Mouse (Mus musculus) limb, embryonic 11.5 days (tissue): ENCODE results near the gene Fyttd1. TPM values are rescaled to one million over a fixed set of nuclear protein-coding genes. Genes with fewer than 3 reads are reported as not detected.
A peak's percentile ranks its signal among the peaks of the same experiment; 100 is the strongest.

Source experiments
- ATAC-seq: fragments of 200-750 bp; cut with Nextera tagmentation; 2 replicates; pipeline ENCODE4 v1.8.0; 2017; ENCODE audit warnings: low read depth; ENCODE audit not compliant: insufficient number of reproducible peaks, low FRiP score, low TSS enrichment
- DNase-seq: peaks from one replicate; pipeline ENCODE4 v3.0.0-alpha.2; 2015; ENCODE audit warnings: low spot score
- H3K27ac ChIP-seq: fragments of 300-500 bp; sonication (generic); replicated peaks from 2 replicates; pipeline ENCODE4 v1.5.1; 2014; ENCODE audit warnings: low read depth, mild to moderate bottlenecking, low read length
- H3K27me3 ChIP-seq: fragments of 300-500 bp; sonication (generic); 2 replicates; pipeline ENCODE4 v1.6.1; 2014; ENCODE audit warnings: mild to moderate bottlenecking, low read length, mixed read lengths; ENCODE audit not compliant: control insufficient read depth, insufficient read depth
- H3K36me3 ChIP-seq: fragments of 300-500 bp; sonication (generic); 2 replicates; pipeline ENCODE4 v1.6.1; 2014; ENCODE audit warnings: mild to moderate bottlenecking, low read length, moderate library complexity, mixed read lengths; ENCODE audit not compliant: control insufficient read depth, insufficient read depth
- H3K4me1 ChIP-seq: fragments of 300-500 bp; sonication (generic); 2 replicates; pipeline ENCODE4 v1.6.1; 2014; ENCODE audit warnings: low read length, mixed read lengths; ENCODE audit not compliant: control insufficient read depth, insufficient read depth
- H3K4me2 ChIP-seq: fragments of 300-500 bp; sonication (generic); 2 replicates; pipeline ENCODE4 v1.6.1; 2014; ENCODE audit warnings: low read depth, mild to moderate bottlenecking, moderate library complexity; ENCODE audit not compliant: severe bottlenecking
- H3K4me3 ChIP-seq: fragments of 300-500 bp; sonication (generic); 2 replicates; pipeline ENCODE4 v1.5.1; 2014; ENCODE audit warnings: low read depth, low read length
- H3K9ac ChIP-seq: fragments of 300-500 bp; sonication (generic); 2 replicates; pipeline ENCODE4 v1.6.1; 2014; ENCODE audit warnings: mild to moderate bottlenecking, low read length
- H3K9me3 ChIP-seq: fragments of 300-500 bp; sonication (generic); 2 replicates; pipeline ENCODE4 v1.6.1; 2016; ENCODE audit warnings: low read length; ENCODE audit not compliant: control insufficient read depth
- WGBS: fragments of 180-500 bp; shearing (Covaris S2); extraction: QIAGEN DNeasy Blood & Tissue Kit; methylation state at CpG from one replicate; pipeline ENCODE4 v1.1.7; 2014; 5-methylcytosine and 5-hydroxymethylcytosine counted together
- polyA plus RNA-seq: library from polyadenylated mRNA; unstranded; fragments of >200 nt; fragmentation: Nextera tagmentation; extraction: Ambion mirVana; gene quantifications from 2 replicates; pipeline ENCODE4 v1.2.1, GENCODE M21; 2014

The Fyttd1 gene
- polyA plus RNA-seq, 1 experiment from 2014 or later = 123 TPM

DNA sequence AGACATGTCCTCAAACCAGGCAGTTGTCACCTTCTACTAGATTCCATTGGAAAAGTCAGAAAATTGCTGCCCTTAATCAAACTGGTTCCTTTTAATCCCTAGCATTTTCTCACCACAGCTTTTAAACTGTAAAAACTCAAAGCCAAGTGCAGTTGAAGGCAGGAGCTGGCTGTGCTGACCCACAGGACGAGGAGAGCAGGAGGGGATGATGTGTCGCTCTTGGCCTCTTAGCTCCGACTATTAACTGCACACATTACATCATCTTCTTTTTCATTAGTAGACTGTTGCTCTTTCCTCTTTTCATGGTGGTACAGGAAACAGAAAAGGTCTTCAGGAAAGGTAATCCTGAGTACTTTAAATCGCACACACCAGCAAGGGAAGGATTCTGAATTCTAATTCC lies 18.9 kb upstream of the Fyttd1 start:
- Histone ChIP-seq H3K4me3 (no peak overlapping the region), H3K27ac (no peak overlapping the region), H3K36me3 (no peaks in the 10 kb centered on the region), H3K4me2 (no peak overlapping the region), H3K27me3 (no peaks in the 10 kb centered on the region), H3K4me1 (no peaks in the 10 kb centered on the region), H3K9me3 (no peaks in the 10 kb centered on the region), H3K9ac (no peak overlapping the region)
- no peak for DNase-seq
- 85% methylated on average over 4 of the region's 4 CpGs for WGBS
- ATAC-seq = no peak

- ATAC-seq (no peak), DNase-seq (no peak)
- Histone ChIP-seq H3K36me3 (no peaks in the 10 kb centered on the region), H3K27me3 (no peaks in the 10 kb centered on the region), H3K27ac (no peak overlapping the region), H3K4me2 (no peak overlapping the region), H3K9me3 (no peaks in the 10 kb centered on the region), H3K9ac (no peak overlapping the region), H3K4me3 (no peak overlapping the region), H3K4me1 (no peaks in the 10 kb centered on the region)
- WGBS = 74% methylated on average over 12 of the region's 12 CpGs
Measured at GRCm38 (mm10) chr16:32858771-32859636, 18.3 kb upstream of the Fyttd1 start.

- WGBS = 90% methylated on average over 3 of the region's 3 CpGs
- Histone ChIP-seq H3K27ac (no peak overlapping the region), H3K4me1 (no peaks in the 10 kb centered on the region), H3K4me2 (no peak overlapping the region), H3K36me3 (no peaks in the 10 kb centered on the region), H3K9ac (no peak overlapping the region), H3K4me3 (no peak overlapping the region), H3K9me3 (no peaks in the 10 kb centered on the region), H3K27me3 (no peaks in the 10 kb centered on the region)
- DNase-seq (no peak), ATAC-seq (no peak)
Measured at GRCm38 (mm10) chr16:32861813-32862385, 15.4 kb upstream of the Fyttd1 start.

DNA sequence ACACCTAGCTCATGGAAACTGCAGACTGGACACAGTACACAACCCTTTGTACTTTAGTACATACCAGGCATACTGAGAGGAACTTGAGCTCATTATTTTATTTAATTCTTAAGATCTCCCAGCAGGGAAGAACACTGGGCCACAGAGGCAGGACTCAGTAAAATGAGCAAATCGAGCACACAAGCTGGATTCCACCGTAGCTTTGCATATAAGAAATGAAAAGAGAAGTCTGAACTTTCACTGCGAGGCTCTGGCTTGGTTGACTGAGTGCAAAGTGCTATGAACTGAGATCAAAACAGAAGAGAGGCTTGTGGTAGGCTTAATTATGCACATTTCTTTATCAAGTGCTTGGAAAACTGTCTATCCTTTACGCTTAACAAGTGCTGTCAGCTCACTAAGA lies 11.9 kb upstream of the Fyttd1 start:
- H3K4me3 ChIP-seq = no peak overlapping the region
- H3K36me3 ChIP-seq = no peaks in the 10 kb centered on the region
- 0 out of 2 replicates have a peak, but pooled peaks cover 2% of the 10 kb centered on the region for H3K4me1 ChIP-seq
- DNase-seq (no peak), ATAC-seq (no peak)
- H3K4me2 ChIP-seq = no peak overlapping the region
- no peak overlapping the region for H3K27ac ChIP-seq
- H3K9me3 ChIP-seq = no peaks in the 10 kb centered on the region
- H3K27me3 ChIP-seq = no peaks in the 10 kb centered on the region
- 95% methylated on average over 4 of the region's 4 CpGs for WGBS
- H3K9ac ChIP-seq = no peak overlapping the region

GRCm38 (mm10) chr16:32866713-32867112 lies 10.6 kb upstream of the Fyttd1 start:
- ATAC-seq = no peak
- no peak overlapping the region for H3K4me3 ChIP-seq
- 0 out of 2 replicates have a peak, but pooled peaks cover 2% of the 10 kb centered on the region for H3K4me1 ChIP-seq
- H3K4me2 ChIP-seq = no peak overlapping the region
- no peak for DNase-seq
- no peaks in the 10 kb centered on the region for H3K27me3 ChIP-seq
- no peak overlapping the region for H3K9ac ChIP-seq
- 89% methylated on average over 5 of the region's 5 CpGs for WGBS
- no peaks in the 10 kb centered on the region for H3K9me3 ChIP-seq
- no peak overlapping the region for H3K27ac ChIP-seq
- no peaks in the 10 kb centered on the region for H3K36me3 ChIP-seq

DNA sequence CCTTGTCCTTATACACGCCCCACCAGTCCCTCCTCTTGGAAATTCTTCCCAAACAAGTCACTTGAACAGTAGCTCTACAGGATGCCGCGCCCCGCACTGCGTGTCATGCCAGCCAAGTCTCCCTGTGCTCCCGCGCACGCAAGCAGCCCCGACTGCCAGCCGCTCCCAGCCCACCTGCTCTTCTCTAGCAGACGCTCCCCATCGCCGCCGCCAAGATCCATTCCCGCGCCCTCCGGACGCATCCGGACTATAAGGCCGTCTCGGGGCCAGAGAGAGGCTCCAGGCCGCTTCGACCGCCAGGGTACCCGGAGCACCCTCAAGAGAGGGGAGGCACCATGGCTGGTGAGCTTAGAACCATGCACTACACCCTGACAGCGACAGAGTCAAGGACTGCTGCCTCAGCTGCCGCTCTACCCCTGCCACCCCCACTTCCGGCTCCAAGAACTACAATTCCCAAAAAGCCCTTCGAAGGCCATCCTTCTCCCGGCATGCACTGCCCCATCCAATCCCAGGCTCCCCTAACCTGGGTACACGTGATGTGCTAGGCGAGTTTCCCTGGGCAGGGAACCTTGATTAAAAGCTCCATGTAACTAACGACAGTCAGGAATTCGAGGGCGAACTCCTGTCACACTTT lies 9.3 kb upstream of the Fyttd1 start:
- peak; percentile 97 for ATAC-seq
- Histone ChIP-seq H3K4me1 (0 out of 2 replicates have a peak, but pooled peaks cover 2% of the 10 kb centered on the region), H3K9ac (peak overlapping the region; percentile 76), H3K27ac (no peak overlapping the region), H3K36me3 (no peaks in the 10 kb centered on the region), H3K4me3 (peak overlapping the region; percentile 89), H3K9me3 (no peaks in the 10 kb centered on the region), H3K27me3 (no peaks in the 10 kb centered on the region), H3K4me2 (peak overlapping the region; percentile 92)
- under 1% methylated on average over 35 of the region's 35 CpGs for WGBS
- peak; percentile 91 for DNase-seq

DNA sequence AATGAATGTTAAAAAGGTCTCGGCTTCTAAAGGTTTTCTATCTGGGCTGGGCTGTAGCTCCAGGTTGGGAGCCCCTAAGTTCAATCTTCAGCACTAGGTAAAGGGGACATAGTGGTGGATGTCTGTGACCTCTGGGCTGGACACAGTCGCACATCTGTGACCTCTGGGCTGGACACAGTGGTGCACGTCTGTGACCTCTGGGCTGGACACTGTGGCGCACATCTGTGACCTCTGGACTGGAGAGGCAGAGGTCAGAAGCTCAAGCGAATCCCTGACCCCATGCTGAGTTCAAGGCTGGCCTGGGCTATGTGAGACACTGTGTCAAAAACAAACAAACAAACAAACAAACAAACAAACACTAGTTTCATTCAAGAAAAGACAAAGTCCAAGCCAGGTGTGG lies 7.1 kb upstream of the Fyttd1 start:
- no peaks in the 10 kb centered on the region for H3K27me3 ChIP-seq
- no peaks in the 10 kb centered on the region for H3K9me3 ChIP-seq
- 75% methylated on average over 5 of the region's 5 CpGs for WGBS
- H3K4me3 ChIP-seq = no peak overlapping the region
- 0 out of 2 replicates have a peak, but pooled peaks cover 2% of the 10 kb centered on the region for H3K4me1 ChIP-seq
- no peaks in the 10 kb centered on the region for H3K36me3 ChIP-seq
- ATAC-seq = no peak
- no peak overlapping the region for H3K9ac ChIP-seq
- H3K27ac ChIP-seq = no peak overlapping the region
- no peak for DNase-seq
- H3K4me2 ChIP-seq = no peak overlapping the region

- Histone ChIP-seq H3K4me2 (no peak overlapping the region), H3K4me1 (no peaks in the 10 kb centered on the region), H3K9me3 (no peaks in the 10 kb centered on the region), H3K27me3 (no peaks in the 10 kb centered on the region), H3K36me3 (no peaks in the 10 kb centered on the region), H3K27ac (no peak overlapping the region), H3K4me3 (no peak overlapping the region), H3K9ac (no peak overlapping the region)
- WGBS = 65% methylated on average over 3 of the region's 3 CpGs
- ATAC-seq (no peak), DNase-seq (no peak)
Measured at GRCm38 (mm10) chr16:32873366-32873765, 3.9 kb upstream of the Fyttd1 start.
